Mouse (Mus musculus): ENCODE results near the gene Fxyd1.

DNA sequence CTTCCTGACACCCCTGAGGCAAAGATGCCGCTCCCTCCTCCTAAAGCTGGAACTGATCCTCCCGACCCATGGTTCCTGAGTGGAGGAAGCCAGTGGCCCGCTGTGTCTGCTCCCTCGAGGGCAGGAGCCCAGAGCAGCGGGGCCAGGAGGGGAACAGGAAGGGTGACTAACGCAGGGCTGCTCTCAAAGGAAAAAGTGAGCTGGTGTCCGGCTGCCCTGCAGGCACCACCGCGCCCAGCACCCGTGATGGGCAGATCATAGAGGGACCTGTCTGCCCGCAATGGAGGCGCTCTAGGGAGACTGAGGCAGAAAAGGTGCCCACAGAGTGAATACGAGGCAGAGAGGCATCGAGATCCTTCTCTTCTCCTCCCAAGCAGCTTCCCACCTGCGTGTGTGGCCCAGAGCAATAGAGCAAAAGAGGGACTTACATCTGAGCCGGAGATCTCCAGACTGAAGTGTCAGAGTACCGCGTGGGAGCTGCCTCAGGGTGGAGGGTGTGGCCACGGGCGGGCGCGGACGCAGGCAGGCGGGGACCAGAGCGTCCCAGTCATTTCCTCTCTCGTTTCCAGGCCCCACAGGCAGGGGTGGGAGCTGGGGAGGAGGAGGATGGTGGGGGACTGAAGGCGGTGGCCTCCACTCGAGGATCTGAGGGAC lies 15.2 kb downstream of the Fxyd1 start:
- TF ChIP-seq CTCF (conservative IDR thresholded peaks at IDR 0.05; ENCODE audit: low read length) (no peak), POU5F1 (IDR thresholded peaks at IDR 0.05; ENCODE audit: borderline replicate concordance, low read length) (no peak), NANOG (IDR thresholded peaks at IDR 0.05; ENCODE audit: borderline replicate concordance, low read length) (no peak)
